Mouse (Mus musculus) neural tube, embryonic 12.5 days (tissue): ENCODE measurements around the gene Mettl9. TPM values are rescaled to one million over a fixed set of nuclear protein-coding genes. Genes with fewer than 3 reads are reported as not detected.

ENCODE experiments used
- ATAC-seq: fragments of 200-750 bp; cut with Nextera tagmentation; 2 replicates; pipeline ENCODE4 v1.8.0; 2017; ENCODE audit warnings: low read depth, mild to moderate bottlenecking, moderate TSS enrichment, moderate library complexity; ENCODE audit not compliant: low FRiP score
- H3K27ac ChIP-seq: fragments of 300-500 bp; sonication (generic); 2 replicates; pipeline ENCODE4 v1.5.1; 2016
- H3K27me3 ChIP-seq: fragments of 300-500 bp; sonication (generic); replicated peaks from 2 replicates; pipeline ENCODE4 v1.6.1; 2016; ENCODE audit warnings: mild to moderate bottlenecking
- H3K36me3 ChIP-seq: fragments of 300-500 bp; sonication (generic); 2 replicates; pipeline ENCODE4 v1.6.1; 2016; ENCODE audit warnings: mild to moderate bottlenecking
- H3K4me1 ChIP-seq: fragments of 300-500 bp; sonication (generic); 2 replicates; pipeline ENCODE4 v1.6.1; 2016
- H3K4me2 ChIP-seq: fragments of 300-500 bp; sonication (generic); replicated peaks from 2 replicates; pipeline ENCODE4 v1.6.1; 2016; ENCODE audit warnings: mild to moderate bottlenecking
- H3K4me3 ChIP-seq: fragments of 300-500 bp; sonication (generic); 2 replicates; pipeline ENCODE4 v1.5.1; 2016
- H3K9ac ChIP-seq: fragments of 300-500 bp; sonication (generic); 2 replicates; pipeline ENCODE4 v1.6.1; 2016; ENCODE audit warnings: mild to moderate bottlenecking
- H3K9me3 ChIP-seq: fragments of 300-500 bp; sonication (generic); 2 replicates; pipeline ENCODE4 v1.6.1; 2016; ENCODE audit warnings: mild to moderate bottlenecking
- WGBS: fragments of 180-500 bp; shearing (Covaris S2); methylation state at CpG from one replicate; pipeline ENCODE4 v1.1.7; 2016; 5-methylcytosine and 5-hydroxymethylcytosine counted together
- polyA plus RNA-seq: library from polyadenylated mRNA; unstranded; fragments of >200 nt; fragmentation: Nextera tagmentation; extraction: Ambion mirVana; gene quantifications from 2 replicates; pipeline ENCODE4 v1.2.1, GENCODE M21; 2016

Mettl9 gene
- polyA plus RNA-seq, 1 experiment from 2014 or later, result 219 TPM

- ATAC-seq, result peak; percentile 41; the same call in 1 of the 2 replicates
- H3K4me2 ChIP-seq, result no peak overlapping the region
- no peak overlapping the region for H3K4me3 ChIP-seq
- H3K4me1 ChIP-seq, result 0 out of 2 replicates have a peak, but pooled peaks cover 6% of the 10 kb centered on the region
- no peak overlapping the region for H3K9ac ChIP-seq
- peaks cover 5% of the 10 kb centered on the region; the same call in 1 of the 2 replicates for H3K36me3 ChIP-seq
- 67% methylated on average over 9 of the region's 9 CpGs for WGBS
- H3K9me3 ChIP-seq, result no peaks in the 10 kb centered on the region
- H3K27me3 ChIP-seq, result no peaks in the 10 kb centered on the region
- H3K27ac ChIP-seq, result no peak overlapping the region
Observed at GRCm38 (mm10) chr7:121082949-121083513, 48.8 kb downstream of the Mettl9 start.

- H3K9me3 ChIP-seq, result no peaks in the 10 kb centered on the region
- no peak overlapping the region for H3K4me3 ChIP-seq
- WGBS, result 65% methylated on average over 8 of the region's 8 CpGs
- no peak overlapping the region for H3K27ac ChIP-seq
- ATAC-seq, result no peak
- H3K27me3 ChIP-seq, result no peaks in the 10 kb centered on the region
- H3K4me2 ChIP-seq, result no peak overlapping the region
- H3K36me3 ChIP-seq, result no peaks in the 10 kb centered on the region
- H3K9ac ChIP-seq, result no peak overlapping the region
- H3K4me1 ChIP-seq, result 0 out of 2 replicates have a peak, but pooled peaks cover 6% of the 10 kb centered on the region
Observed at GRCm38 (mm10) chr7:121084840-121085453, 50.7 kb downstream of the Mettl9 start.

- H3K27ac ChIP-seq, result no peak overlapping the region
- H3K9me3 ChIP-seq, result no peaks in the 10 kb centered on the region
- no peak overlapping the region for H3K4me3 ChIP-seq
- H3K36me3 ChIP-seq, result no peaks in the 10 kb centered on the region
- ATAC-seq, result no peak
- 32% methylated on average over 4 of the region's 4 CpGs for WGBS
- no peak overlapping the region for H3K9ac ChIP-seq
- no peaks in the 10 kb centered on the region for H3K27me3 ChIP-seq
- H3K4me2 ChIP-seq, result no peak overlapping the region
- 0 out of 2 replicates have a peak, but pooled peaks cover 6% of the 10 kb centered on the region for H3K4me1 ChIP-seq
Observed at GRCm38 (mm10) chr7:121085500-121085899, 51.3 kb downstream of the Mettl9 start.

- Histone ChIP-seq H3K36me3 (no peaks in the 10 kb centered on the region), H3K4me1 (0 out of 2 replicates have a peak, but pooled peaks cover 6% of the 10 kb centered on the region), H3K9me3 (no peaks in the 10 kb centered on the region), H3K4me2 (no peak overlapping the region), H3K4me3 (no peak overlapping the region), H3K27ac (no peak overlapping the region), H3K9ac (no peak overlapping the region), H3K27me3 (no peaks in the 10 kb centered on the region)
- WGBS, result 76% methylated on average over 5 of the region's 5 CpGs
- ATAC-seq, result no peak
Observed at GRCm38 (mm10) chr7:121088745-121089144, 54.5 kb downstream of the Mettl9 start.

- ATAC-seq, result no peak
- Histone ChIP-seq H3K9me3 (no peaks in the 10 kb centered on the region), H3K9ac (no peak overlapping the region), H3K27ac (no peak overlapping the region), H3K4me2 (no peak overlapping the region), H3K4me1 (no peaks in the 10 kb centered on the region), H3K4me3 (no peak overlapping the region), H3K36me3 (no peaks in the 10 kb centered on the region), H3K27me3 (no peaks in the 10 kb centered on the region)
- WGBS, result 92% methylated on average over 7 of the region's 7 CpGs
Observed at GRCm38 (mm10) chr7:121090748-121091147, 56.5 kb downstream of the Mettl9 start.

- Histone ChIP-seq H3K36me3 (no peaks in the 10 kb centered on the region), H3K4me1 (no peaks in the 10 kb centered on the region), H3K4me3 (no peak overlapping the region), H3K27me3 (no peaks in the 10 kb centered on the region), H3K4me2 (no peak overlapping the region), H3K9ac (no peak overlapping the region), H3K27ac (no peak overlapping the region), H3K9me3 (no peaks in the 10 kb centered on the region)
- WGBS, result 31% methylated on average over 4 of the region's 4 CpGs
- no peak for ATAC-seq
Observed at GRCm38 (mm10) chr7:121093026-121093425, 58.8 kb downstream of the Mettl9 start.

GRCm38 (mm10) chr7:121098614-121099389 is 64.6 kb downstream of the Mettl9 start:
- Histone ChIP-seq H3K4me3 (no peak overlapping the region), H3K9ac (no peak overlapping the region), H3K27ac (no peak overlapping the region), H3K9me3 (no peaks in the 10 kb centered on the region), H3K36me3 (no peaks in the 10 kb centered on the region), H3K27me3 (no peaks in the 10 kb centered on the region), H3K4me1 (no peaks in the 10 kb centered on the region), H3K4me2 (no peak overlapping the region)
- WGBS, result 78% methylated on average over 10 of the region's 10 CpGs
- ATAC-seq, result no peak

- Histone ChIP-seq H3K9me3 (no peaks in the 10 kb centered on the region), H3K4me2 (no peak overlapping the region), H3K4me3 (no peak overlapping the region), H3K27me3 (no peaks in the 10 kb centered on the region), H3K4me1 (no peaks in the 10 kb centered on the region), H3K36me3 (no peaks in the 10 kb centered on the region), H3K27ac (no peak overlapping the region), H3K9ac (no peak overlapping the region)
- whole genome bisulfite sequencing, result 73% methylated on average over 3 of the region's 3 CpGs
- no peak for ATAC-seq
Observed at GRCm38 (mm10) chr7:121107851-121108250, 73.6 kb downstream of the Mettl9 start.

- H3K4me3 ChIP-seq, result no peak overlapping the region
- H3K36me3 ChIP-seq, result no peaks in the 10 kb centered on the region
- WGBS, result 44% methylated on average over 3 of the region's 3 CpGs
- H3K27ac ChIP-seq, result no peak overlapping the region
- H3K4me2 ChIP-seq, result no peak overlapping the region
- ATAC-seq, result no peak
- H3K9ac ChIP-seq, result no peak overlapping the region
- H3K4me1 ChIP-seq, result no peaks in the 10 kb centered on the region
- no peaks in the 10 kb centered on the region for H3K27me3 ChIP-seq
- H3K9me3 ChIP-seq, result no peaks in the 10 kb centered on the region
Observed at GRCm38 (mm10) chr7:121111321-121111720, 77.1 kb downstream of the Mettl9 start.

GRCm38 (mm10) chr7:121111762-121112161 is 77.5 kb downstream of the Mettl9 start:
- Histone ChIP-seq H3K36me3 (no peaks in the 10 kb centered on the region), H3K4me1 (no peaks in the 10 kb centered on the region), H3K27ac (no peak overlapping the region), H3K4me3 (no peak overlapping the region), H3K9me3 (no peaks in the 10 kb centered on the region), H3K9ac (no peak overlapping the region), H3K4me2 (no peak overlapping the region), H3K27me3 (no peaks in the 10 kb centered on the region)
- ATAC-seq, result no peak
- 73% methylated on average over 3 of the region's 3 CpGs for WGBS

GRCm38 (mm10) chr7:121120143-121120818 is 86.0 kb downstream of the Mettl9 start:
- 15% methylated on average over 10 of the region's 10 CpGs for WGBS
- H3K36me3 ChIP-seq, result no peaks in the 10 kb centered on the region
- no peak overlapping the region for H3K4me3 ChIP-seq
- H3K27me3 ChIP-seq, result no peaks in the 10 kb centered on the region
- H3K9me3 ChIP-seq, result no peaks in the 10 kb centered on the region
- H3K4me1 ChIP-seq, result no peaks in the 10 kb centered on the region
- no peak overlapping the region for H3K4me2 ChIP-seq
- 0 out of 2 replicates have a peak, but pooled peaks have one; percentile 53 for ATAC-seq
- no peak overlapping the region for H3K27ac ChIP-seq
- H3K9ac ChIP-seq, result no peak overlapping the region
